Mouse (Mus musculus): ENCODE measurements around the gene Prss57. TPM values are rescaled to one million over a fixed set of nuclear protein-coding genes. Genes with fewer than 3 reads are reported as not detected.

Prss57 gene
- polyA plus RNA-seq, 1 experiment from 2014 or later: not detected

DNA sequence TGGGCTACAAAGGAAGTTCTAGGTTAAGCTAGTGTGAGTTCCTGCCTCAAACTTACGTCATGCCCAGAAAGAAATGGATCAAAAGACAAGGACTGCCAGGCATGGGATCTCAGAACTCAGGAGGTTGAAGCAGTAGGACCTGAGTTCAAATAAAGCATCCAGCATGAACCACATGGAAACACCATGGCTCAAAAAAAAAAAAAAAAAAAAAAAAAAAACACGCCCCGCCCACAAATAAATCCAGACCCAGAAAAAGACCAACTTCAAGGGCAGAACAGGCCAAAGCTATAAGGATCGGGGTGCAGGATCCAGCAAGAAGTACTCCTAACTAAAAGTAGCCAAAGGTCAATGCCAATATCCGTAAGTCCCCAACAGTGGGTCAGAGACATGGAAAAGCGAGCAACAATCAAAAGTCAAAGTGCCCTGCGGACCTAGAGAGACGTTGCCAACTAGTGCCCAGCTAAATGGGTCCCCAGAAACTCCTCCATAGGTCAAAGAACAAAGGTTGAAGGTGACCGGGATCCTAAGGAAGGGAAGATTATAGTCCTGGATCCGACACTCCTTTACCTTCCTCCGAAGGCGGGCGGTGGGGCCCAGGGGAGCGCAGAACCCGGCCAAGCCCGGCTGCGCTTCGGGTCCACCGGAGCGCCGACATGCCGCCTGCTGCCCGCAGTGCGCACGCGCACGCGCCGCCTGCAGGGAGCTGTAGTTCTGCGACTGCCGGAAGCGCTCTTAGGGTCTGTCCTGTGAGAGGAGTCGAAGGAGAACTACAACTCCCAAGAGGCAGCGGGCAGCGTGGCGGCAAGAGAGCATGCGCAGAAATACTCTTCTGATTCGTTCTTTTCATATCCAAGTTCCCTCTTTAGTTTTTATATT, 44.6 kb downstream of the Prss57 start, which contains the start of gene Polrmt:
Polrmt (minus strand) TSS at position 684 of the 876 bp plus-strand sequence.
- 4% methylated on average over 38 of the region's 38 CpGs for WGBS
- no peak within 1 kb of the TSS for H3K27ac ChIP-seq (ENCODE audit: low read depth, low read length)

DNA sequence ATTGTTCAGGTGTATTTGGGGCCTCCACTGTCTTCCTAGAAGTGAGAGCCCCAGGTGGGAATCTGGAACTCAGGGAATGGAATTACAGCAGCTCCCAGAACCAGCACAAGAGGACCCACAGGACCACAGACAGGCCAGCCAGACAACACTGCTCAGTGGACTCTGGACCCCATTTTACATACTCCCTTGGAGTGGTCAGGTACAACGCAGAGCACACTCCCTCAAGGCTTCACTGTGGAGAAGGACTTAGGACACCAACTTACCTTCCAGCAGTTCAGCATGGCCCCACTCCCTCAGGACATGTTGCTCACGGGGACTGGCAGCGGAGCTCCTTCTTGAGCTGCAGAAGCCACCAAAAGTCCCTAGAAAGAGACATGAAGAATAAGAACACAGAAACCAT, 45.4 kb downstream of the Prss57 start:
- Histone ChIP-seq H3K27me3 (ENCODE audit: control insufficient read depth, insufficient read depth, low read length) (no peaks in the 10 kb centered on the region), H3K9me3 (ENCODE audit: control insufficient read depth, low read length) (no peaks in the 10 kb centered on the region), H3K9ac (ENCODE audit: low read length) (no peak overlapping the region), H3K27ac (ENCODE audit: low read depth, low read length) (no peak overlapping the region), H3K4me1 (ENCODE audit: control insufficient read depth, insufficient read depth, low read length) (peaks cover 3% of the 10 kb centered on the region; the same call in 1 of the 2 replicates), H3K36me3 (ENCODE audit: control insufficient read depth, insufficient read depth, low read length) (peaks cover 16% of the 10 kb centered on the region), H3K4me3 (ENCODE audit: low read depth, low read length) (0 out of 2 replicates have a peak overlapping the region, but pooled peaks have one; percentile 60), H3K4me2 (ENCODE audit: low read depth) (peak overlapping the region; percentile 60)
- WGBS: 96% methylated on average over 3 of the region's 3 CpGs
- ATAC-seq (ENCODE audit: insufficient read depth, low FRiP score, low TSS enrichment) (no peak), DNase-seq (ENCODE audit: low spot score) (no peak)

More for the DNA sequence above, 44.6 kb downstream of the Prss57 start, which contains the start of gene Polrmt:
- no peaks in the 10 kb centered on the region for H3K9me3 ChIP-seq (ENCODE audit: control insufficient read depth, low read length)
- H3K4me1 ChIP-seq (ENCODE audit: control insufficient read depth, insufficient read depth, low read length): peaks cover 3% of the 10 kb centered on the region; the same call in 1 of the 2 replicates
- no peaks in the 10 kb centered on the region for H3K27me3 ChIP-seq (ENCODE audit: control insufficient read depth, insufficient read depth, low read length)
- ATAC-seq (ENCODE audit: insufficient read depth, low FRiP score, low TSS enrichment): peak; percentile 93
- H3K4me3 ChIP-seq (ENCODE audit: low read depth, low read length): peak within 1 kb of the TSS; percentile 60
- peak within 1 kb of the TSS; percentile 60 for H3K4me2 ChIP-seq (ENCODE audit: low read depth)
- peak within 1 kb of the TSS; percentile 41 for H3K9ac ChIP-seq (ENCODE audit: low read length)
- DNase-seq (ENCODE audit: low spot score): peak; percentile 96
- peaks cover 9% of the 10 kb centered on the region for H3K36me3 ChIP-seq (ENCODE audit: control insufficient read depth, insufficient read depth, low read length)

DNA sequence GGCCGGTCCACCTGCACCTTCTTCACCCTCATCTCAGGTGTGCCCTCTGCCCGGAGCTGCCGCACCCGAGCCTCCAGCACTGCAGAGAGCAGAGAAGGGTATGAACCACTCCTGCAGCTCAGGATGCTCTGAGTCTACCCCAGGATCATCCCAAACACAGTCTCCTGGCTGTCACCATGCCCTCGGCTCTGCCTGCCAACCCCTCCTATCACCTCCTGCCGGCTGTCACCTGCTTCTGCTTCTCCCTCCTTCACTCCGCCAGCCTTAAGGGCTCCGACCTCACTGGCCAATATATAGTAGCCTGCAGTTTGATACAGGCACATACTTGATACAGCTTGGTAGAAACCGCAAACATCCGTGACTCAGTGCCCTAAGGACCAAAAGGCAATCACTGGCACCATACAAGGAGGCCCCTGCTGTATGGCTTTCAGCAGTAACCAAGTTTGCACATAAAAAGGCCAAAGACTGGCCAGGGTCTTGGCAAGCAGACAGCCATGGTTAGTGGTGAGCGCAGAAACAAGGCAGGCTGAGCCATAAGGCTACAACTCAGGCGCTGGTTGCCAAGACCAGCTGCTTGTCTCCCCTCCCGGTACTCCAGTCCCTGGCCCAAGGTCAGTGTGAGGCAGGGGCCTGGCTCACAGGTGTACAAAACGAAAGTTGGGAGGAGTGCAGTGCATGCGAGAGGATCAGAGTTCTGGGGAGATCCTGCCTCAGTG, 47.0 kb downstream of the Prss57 start:
- Histone ChIP-seq H3K4me2 (ENCODE audit: low read depth) (no peak overlapping the region), H3K4me1 (ENCODE audit: control insufficient read depth, insufficient read depth, low read length) (peaks cover 3% of the 10 kb centered on the region; the same call in 1 of the 2 replicates), H3K27me3 (ENCODE audit: control insufficient read depth, insufficient read depth, low read length) (no peaks in the 10 kb centered on the region), H3K9ac (ENCODE audit: low read length) (no peak overlapping the region), H3K36me3 (ENCODE audit: control insufficient read depth, insufficient read depth, low read length) (peaks cover 31% of the 10 kb centered on the region), H3K27ac (ENCODE audit: low read depth, low read length) (no peak overlapping the region), H3K4me3 (ENCODE audit: low read depth, low read length) (no peak overlapping the region), H3K9me3 (ENCODE audit: control insufficient read depth, low read length) (peaks cover 10% of the 10 kb centered on the region; the same call in 1 of the 2 replicates)
- ATAC-seq (ENCODE audit: insufficient read depth, low FRiP score, low TSS enrichment) (no peak), DNase-seq (ENCODE audit: low spot score) (no peak)
- 95% methylated on average over 15 of the region's 15 CpGs for WGBS

DNA sequence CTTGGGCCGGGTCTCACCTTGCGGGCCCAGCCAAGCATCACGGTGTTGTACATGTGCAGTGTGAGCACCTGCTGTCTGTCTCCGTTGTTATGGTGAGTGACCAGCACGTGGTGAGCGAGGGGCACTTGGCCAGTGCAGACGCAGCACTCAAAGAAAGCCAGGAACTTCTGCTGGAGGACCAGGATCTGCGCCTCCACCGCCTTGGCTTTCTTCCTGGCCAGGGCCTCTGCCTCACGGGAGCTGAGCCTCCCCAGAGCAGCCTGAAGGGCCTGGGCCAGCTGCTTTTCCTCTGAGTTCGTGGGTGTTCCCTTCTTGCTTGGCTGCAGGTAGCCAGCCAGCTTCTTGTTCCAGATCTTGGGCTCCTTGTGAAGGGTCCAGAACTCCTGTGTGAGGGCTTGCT, 47.6 kb downstream of the Prss57 start:
- WGBS: 90% methylated on average over 11 of the region's 11 CpGs
- H3K27ac ChIP-seq (ENCODE audit: low read depth, low read length): no peak overlapping the region
- H3K9me3 ChIP-seq (ENCODE audit: control insufficient read depth, low read length): peaks cover 13% of the 10 kb centered on the region; the same call in 1 of the 2 replicates
- no peak overlapping the region for H3K4me2 ChIP-seq (ENCODE audit: low read depth)
- no peak overlapping the region for H3K9ac ChIP-seq (ENCODE audit: low read length)
- DNase-seq (ENCODE audit: low spot score) (no peak), ATAC-seq (ENCODE audit: insufficient read depth, low FRiP score, low TSS enrichment) (no peak)
- H3K4me1 ChIP-seq (ENCODE audit: control insufficient read depth, insufficient read depth, low read length): peaks cover 3% of the 10 kb centered on the region; the same call in 1 of the 2 replicates
- H3K36me3 ChIP-seq (ENCODE audit: control insufficient read depth, insufficient read depth, low read length): peaks cover 38% of the 10 kb centered on the region
- no peak overlapping the region for H3K4me3 ChIP-seq (ENCODE audit: low read depth, low read length)
- H3K27me3 ChIP-seq (ENCODE audit: control insufficient read depth, insufficient read depth, low read length): no peaks in the 10 kb centered on the region

DNA sequence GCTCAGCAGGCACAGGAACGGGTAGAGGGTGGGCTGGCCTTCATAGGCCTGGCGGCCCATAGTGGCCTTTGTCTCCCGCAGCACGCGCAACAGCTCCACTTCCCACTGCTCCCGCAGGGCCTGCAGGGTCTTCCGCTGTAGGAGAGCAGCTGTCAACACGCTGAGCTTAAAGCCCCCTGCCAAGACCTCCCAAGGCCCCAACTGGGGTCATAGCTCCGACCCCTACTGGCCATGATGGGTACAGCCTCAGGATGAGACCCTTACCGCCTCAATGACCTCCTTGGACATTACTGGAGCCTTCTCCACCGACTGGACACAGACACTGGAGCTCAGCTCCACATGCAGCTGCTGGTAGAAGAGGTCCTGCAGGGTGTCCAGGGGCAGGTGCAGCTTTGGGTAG, 49.9 kb downstream of the Prss57 start:
- no peaks in the 10 kb centered on the region for H3K27me3 ChIP-seq (ENCODE audit: control insufficient read depth, insufficient read depth, low read length)
- no peak overlapping the region for H3K4me2 ChIP-seq (ENCODE audit: low read depth)
- H3K4me3 ChIP-seq (ENCODE audit: low read depth, low read length): no peak overlapping the region
- WGBS: 68% methylated on average over 11 of the region's 11 CpGs
- DNase-seq (ENCODE audit: low spot score) (peak; percentile 28), ATAC-seq (ENCODE audit: insufficient read depth, low FRiP score, low TSS enrichment) (no peak)
- H3K4me1 ChIP-seq (ENCODE audit: control insufficient read depth, insufficient read depth, low read length): peaks cover 3% of the 10 kb centered on the region; the same call in 1 of the 2 replicates
- H3K27ac ChIP-seq (ENCODE audit: low read depth, low read length): no peak overlapping the region
- H3K9ac ChIP-seq (ENCODE audit: low read length): no peak overlapping the region
- peaks cover 13% of the 10 kb centered on the region; the same call in 1 of the 2 replicates for H3K9me3 ChIP-seq (ENCODE audit: control insufficient read depth, low read length)
- H3K36me3 ChIP-seq (ENCODE audit: control insufficient read depth, insufficient read depth, low read length): peaks cover 59% of the 10 kb centered on the region

DNA sequence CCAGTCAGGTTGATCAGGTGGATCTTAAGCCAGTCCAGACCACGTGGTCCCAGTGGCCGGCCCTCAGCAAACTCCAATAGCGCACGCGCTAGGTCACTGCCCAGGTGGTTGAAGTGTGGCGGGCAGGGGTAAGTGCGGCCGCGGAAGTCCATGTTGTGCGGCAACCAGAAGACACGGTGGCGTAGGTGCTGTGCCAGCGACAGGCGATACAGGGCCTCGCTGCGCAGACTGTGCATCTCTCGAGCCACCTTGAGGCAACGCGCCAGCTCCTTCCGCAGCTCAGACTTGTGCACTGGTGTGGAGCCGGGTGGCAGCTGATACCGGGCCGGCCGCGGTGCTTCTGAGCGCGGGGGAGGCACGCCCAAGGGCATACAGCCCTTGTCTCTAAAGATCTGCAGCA, 51.5 kb downstream of the Prss57 start:
- Histone ChIP-seq H3K4me1 (ENCODE audit: control insufficient read depth, insufficient read depth, low read length) (no peaks in the 10 kb centered on the region), H3K9me3 (ENCODE audit: control insufficient read depth, low read length) (peaks cover 13% of the 10 kb centered on the region; the same call in 1 of the 2 replicates), H3K4me3 (ENCODE audit: low read depth, low read length) (no peak overlapping the region), H3K27ac (ENCODE audit: low read depth, low read length) (no peak overlapping the region), H3K36me3 (ENCODE audit: control insufficient read depth, insufficient read depth, low read length) (peaks cover 61% of the 10 kb centered on the region), H3K27me3 (ENCODE audit: control insufficient read depth, insufficient read depth, low read length) (peaks cover 3% of the 10 kb centered on the region; the same call in 1 of the 2 replicates), H3K4me2 (ENCODE audit: low read depth) (no peak overlapping the region), H3K9ac (ENCODE audit: low read length) (no peak overlapping the region)
- 95% methylated on average over 27 of the region's 28 CpGs for WGBS
- DNase-seq (ENCODE audit: low spot score) (no peak), ATAC-seq (ENCODE audit: insufficient read depth, low FRiP score, low TSS enrichment) (no peak)

DNA sequence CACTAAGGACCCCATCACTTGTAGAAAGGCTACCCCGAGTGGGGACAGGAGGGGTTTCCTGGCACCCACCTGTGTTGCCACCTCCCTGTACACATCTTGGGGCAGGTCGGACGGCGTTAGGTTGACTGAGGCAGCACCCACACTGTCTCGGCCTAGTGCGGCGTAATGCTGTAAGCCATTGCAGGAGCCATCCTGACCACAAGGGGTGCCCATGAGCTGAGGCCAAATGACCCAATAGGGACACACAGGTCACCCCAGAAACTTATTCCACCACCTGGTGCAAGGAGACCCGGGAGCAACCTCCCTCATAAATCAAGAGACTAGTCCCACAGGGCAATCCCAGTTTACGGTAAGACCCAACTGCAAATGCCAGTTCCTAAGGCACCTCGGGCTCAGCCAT, 52.5 kb downstream of the Prss57 start:
- H3K4me1 ChIP-seq (ENCODE audit: control insufficient read depth, insufficient read depth, low read length): no peaks in the 10 kb centered on the region
- H3K27ac ChIP-seq (ENCODE audit: low read depth, low read length): no peak overlapping the region
- H3K9ac ChIP-seq (ENCODE audit: low read length): no peak overlapping the region
- no peak overlapping the region for H3K4me3 ChIP-seq (ENCODE audit: low read depth, low read length)
- peaks cover 13% of the 10 kb centered on the region; the same call in 1 of the 2 replicates for H3K9me3 ChIP-seq (ENCODE audit: control insufficient read depth, low read length)
- ATAC-seq (ENCODE audit: insufficient read depth, low FRiP score, low TSS enrichment) (no peak), DNase-seq (ENCODE audit: low spot score) (peak; percentile 48)
- WGBS: 89% methylated on average over 10 of the region's 10 CpGs
- H3K27me3 ChIP-seq (ENCODE audit: control insufficient read depth, insufficient read depth, low read length): peaks cover 3% of the 10 kb centered on the region; the same call in 1 of the 2 replicates
- H3K4me2 ChIP-seq (ENCODE audit: low read depth): no peak overlapping the region
- H3K36me3 ChIP-seq (ENCODE audit: control insufficient read depth, insufficient read depth, low read length): peaks cover 59% of the 10 kb centered on the region

DNA sequence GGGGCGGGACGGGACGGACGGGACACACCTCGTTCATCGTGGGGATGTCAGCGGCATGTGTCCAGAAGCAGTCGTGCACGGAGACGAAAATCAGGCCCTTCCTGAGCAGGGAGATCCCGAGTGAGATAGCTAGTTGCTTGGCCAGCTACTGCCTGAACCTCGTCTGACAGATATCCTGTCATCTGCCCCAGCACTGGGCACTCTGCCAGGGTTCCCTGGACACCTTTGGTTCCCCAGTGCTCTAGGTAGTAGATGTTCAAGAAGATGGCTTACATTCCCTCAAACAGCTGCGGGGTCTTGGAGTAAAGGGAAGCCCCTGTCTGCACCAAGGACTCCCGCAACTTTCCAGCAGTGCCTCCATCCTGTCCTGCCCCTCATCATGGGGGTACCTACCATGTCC, 54.1 kb downstream of the Prss57 start:
- Histone ChIP-seq H3K4me1 (ENCODE audit: control insufficient read depth, insufficient read depth, low read length) (no peaks in the 10 kb centered on the region), H3K9me3 (ENCODE audit: control insufficient read depth, low read length) (peaks cover 13% of the 10 kb centered on the region; the same call in 1 of the 2 replicates), H3K36me3 (ENCODE audit: control insufficient read depth, insufficient read depth, low read length) (peaks cover 57% of the 10 kb centered on the region), H3K27me3 (ENCODE audit: control insufficient read depth, insufficient read depth, low read length) (peaks cover 3% of the 10 kb centered on the region; the same call in 1 of the 2 replicates), H3K9ac (ENCODE audit: low read length) (no peak overlapping the region), H3K4me3 (ENCODE audit: low read depth, low read length) (no peak overlapping the region), H3K27ac (ENCODE audit: low read depth, low read length) (no peak overlapping the region), H3K4me2 (ENCODE audit: low read depth) (no peak overlapping the region)
- DNase-seq (ENCODE audit: low spot score) (no peak), ATAC-seq (ENCODE audit: insufficient read depth, low FRiP score, low TSS enrichment) (no peak)
- 91% methylated on average over 13 of the region's 14 CpGs for WGBS

All from neural tube, embryonic 11.5 days (tissue).